In the genomic region with DNA sequence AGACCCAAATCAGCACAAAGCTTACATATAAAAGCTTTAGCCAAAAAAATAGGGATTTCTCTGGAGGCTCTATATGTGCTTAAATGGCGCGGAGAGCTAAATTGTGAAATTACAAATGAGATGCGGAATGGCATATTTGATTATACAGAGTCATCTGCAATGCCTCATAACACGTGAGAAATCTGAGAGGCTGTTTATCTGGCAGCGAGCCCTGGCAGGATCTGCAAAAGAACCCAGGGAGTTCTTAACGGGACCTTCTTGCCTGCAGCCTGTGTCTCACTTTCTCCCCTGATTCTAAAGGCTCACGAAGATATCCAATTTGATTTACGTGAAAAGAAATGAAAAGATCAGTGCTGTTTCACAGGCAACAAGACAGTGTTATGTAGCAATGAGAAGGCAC, we compare ENCODE assay signal across 14 mouse cellular contexts. TPM values are rescaled to one million over a fixed set of nuclear protein-coding genes. Genes with fewer than 3 reads are reported as not detected.
DNase-seq lines count a peak whose midpoint lies in the region; ATAC-seq and TF ChIP-seq lines count a peak whose summit lies in the region.
"Had no signal": no experiment of that assay in that cellular context is flagged by ENCODE, and none has a peak within 500 bp of the region (broad histone marks: within the 10 kb centered on the region; RNA-seq: fewer than 3 reads in every experiment).

No protein-coding gene starts in this region.

- WGBS in forebrain, embryonic 13.5 days, result 66% methylated on average over 8 of the region's 8 CpGs
- 75% methylated on average over 8 of the region's 8 CpGs for WGBS in forebrain, embryonic 12.5 days
- 49% methylated on average over 8 of the region's 8 CpGs for WGBS in kidney, embryonic 15.5 days
- 37% methylated on average over 8 of the region's 8 CpGs for WGBS in forebrain, embryonic 16.5 days
- WGBS in intestine, postnatal 0 days, result 59% methylated on average over 8 of the region's 8 CpGs

- no peaks in the 10 kb centered on the region for H3K9me3 ChIP-seq in forebrain, embryonic 13.5 days (replicated peaks)
- H3K9me3 ChIP-seq in forebrain, embryonic 12.5 days, result no peaks in the 10 kb centered on the region
- no peaks in the 10 kb centered on the region for H3K9me3 ChIP-seq in kidney, embryonic 15.5 days (replicated peaks)
- H3K9me3 ChIP-seq in forebrain, embryonic 16.5 days (ENCODE audit: control insufficient read depth, low read length), result no peaks in the 10 kb centered on the region
- no peaks in the 10 kb centered on the region for H3K9me3 ChIP-seq in intestine, postnatal 0 days (ENCODE audit: control insufficient read depth)
- H3K9me3 ChIP-seq: embryonic facial prominence, embryonic 13.5 days; heart, embryonic 15.5 days; liver, embryonic 15.5 days; neural tube, embryonic 13.5 days had no signal

- no peak overlapping the region for H3K4me2 ChIP-seq in forebrain, embryonic 13.5 days
- no peak overlapping the region for H3K4me2 ChIP-seq in forebrain, embryonic 12.5 days
- no peak overlapping the region for H3K4me2 ChIP-seq in kidney, embryonic 15.5 days
- no peak overlapping the region for H3K4me2 ChIP-seq in forebrain, embryonic 16.5 days (ENCODE audit: low read length)
- no peak overlapping the region for H3K4me2 ChIP-seq in intestine, postnatal 0 days (replicated peaks; ENCODE audit: low read depth)
- H3K4me2 ChIP-seq: embryonic facial prominence, embryonic 13.5 days; heart, embryonic 15.5 days; liver, embryonic 15.5 days; neural tube, embryonic 13.5 days had no signal

- peak; percentile 45; the same call in 1 of the 2 replicates for ATAC-seq in forebrain, embryonic 13.5 days
- ATAC-seq in forebrain, embryonic 12.5 days (ENCODE audit: low FRiP score), result no peak
- no peak for ATAC-seq in kidney, embryonic 15.5 days (replicated peaks; ENCODE audit: low FRiP score)
- peak; percentile 28 for ATAC-seq in forebrain, embryonic 16.5 days
- no peak for ATAC-seq in intestine, postnatal 0 days
- ATAC-seq: intestine, embryonic 16.5 days had no signal

- DNase-seq in kidney, postnatal 4 days, result peak; percentile 14 to 26
- peak; percentile 68 for DNase-seq in NIH3T3 (ENCODE audit: low read depth)
- DNase-seq: heart, adult 18-20 months; right cerebral cortex, postnatal 25 days had no signal

- H3K27me3 ChIP-seq in forebrain, embryonic 13.5 days, result no peaks in the 10 kb centered on the region
- no peaks in the 10 kb centered on the region for H3K27me3 ChIP-seq in forebrain, embryonic 12.5 days
- no peaks in the 10 kb centered on the region for H3K27me3 ChIP-seq in kidney, embryonic 15.5 days
- H3K27me3 ChIP-seq in forebrain, embryonic 16.5 days (replicated peaks; ENCODE audit: control insufficient read depth, insufficient read depth, low read length), result no peaks in the 10 kb centered on the region
- H3K27me3 ChIP-seq in intestine, postnatal 0 days (replicated peaks; ENCODE audit: control insufficient read depth, insufficient read depth, low read length), result no peaks in the 10 kb centered on the region
- H3K27me3 ChIP-seq: embryonic facial prominence, embryonic 13.5 days; heart, embryonic 15.5 days; liver, embryonic 15.5 days; neural tube, embryonic 13.5 days had no signal

- no peak for TF ChIP-seq CTCF in intestine, postnatal 0 days (IDR thresholded peaks at IDR 0.05; ENCODE audit: low read depth)

- H3K9ac ChIP-seq in forebrain, embryonic 13.5 days, result no peak overlapping the region
- no peak overlapping the region for H3K9ac ChIP-seq in forebrain, embryonic 12.5 days
- H3K9ac ChIP-seq in kidney, embryonic 15.5 days, result no peak overlapping the region
- no peak overlapping the region for H3K9ac ChIP-seq in forebrain, embryonic 16.5 days (replicated peaks; ENCODE audit: low read depth, low read length)
- no peak overlapping the region for H3K9ac ChIP-seq in intestine, postnatal 0 days (ENCODE audit: low read depth, low read length)
- H3K9ac ChIP-seq: embryonic facial prominence, embryonic 13.5 days; heart, embryonic 15.5 days; liver, embryonic 15.5 days; neural tube, embryonic 13.5 days had no signal

- no peaks in the 10 kb centered on the region for H3K36me3 ChIP-seq in forebrain, embryonic 13.5 days (ENCODE audit: poor library complexity, severe bottlenecking)
- no peaks in the 10 kb centered on the region for H3K36me3 ChIP-seq in forebrain, embryonic 12.5 days (replicated peaks)
- H3K36me3 ChIP-seq in kidney, embryonic 15.5 days, result no peaks in the 10 kb centered on the region
- no peaks in the 10 kb centered on the region for H3K36me3 ChIP-seq in forebrain, embryonic 16.5 days (ENCODE audit: control insufficient read depth, insufficient read depth)
- no peaks in the 10 kb centered on the region for H3K36me3 ChIP-seq in intestine, postnatal 0 days (ENCODE audit: control insufficient read depth, insufficient read depth)
- H3K36me3 ChIP-seq: embryonic facial prominence, embryonic 13.5 days; heart, embryonic 15.5 days; liver, embryonic 15.5 days; neural tube, embryonic 13.5 days had no signal

- H3K27ac ChIP-seq in forebrain, embryonic 13.5 days, result 0 out of 2 replicates have a peak overlapping the region, but pooled peaks have one; percentile 11
- no peak overlapping the region for H3K27ac ChIP-seq in forebrain, embryonic 12.5 days
- no peak overlapping the region for H3K27ac ChIP-seq in kidney, embryonic 15.5 days
- H3K27ac ChIP-seq in forebrain, embryonic 16.5 days (ENCODE audit: low read length), result peak overlapping the region; percentile 59
- no peak overlapping the region for H3K27ac ChIP-seq in intestine, postnatal 0 days (ENCODE audit: low read depth, low read length)
- H3K27ac ChIP-seq: embryonic facial prominence, embryonic 13.5 days; heart, embryonic 15.5 days; liver, embryonic 15.5 days; neural tube, embryonic 13.5 days had no signal

- H3K4me1 ChIP-seq in forebrain, embryonic 13.5 days, result 0 out of 2 replicates have a peak, but pooled peaks cover 1% of the 10 kb centered on the region
- peaks cover under 1% of the 10 kb centered on the region; the same call in 1 of the 2 replicates for H3K4me1 ChIP-seq in forebrain, embryonic 12.5 days
- H3K4me1 ChIP-seq in kidney, embryonic 15.5 days, result peaks cover 6% of the 10 kb centered on the region; the same call in 1 of the 2 replicates
- H3K4me1 ChIP-seq in forebrain, embryonic 16.5 days (replicated peaks; ENCODE audit: control insufficient read depth, insufficient read depth, low read length), result peaks cover 21% of the 10 kb centered on the region
- no peaks in the 10 kb centered on the region for H3K4me1 ChIP-seq in intestine, postnatal 0 days (replicated peaks; ENCODE audit: control insufficient read depth, insufficient read depth, low read length)
- H3K4me1 ChIP-seq: liver, embryonic 15.5 days had no signal

- H3K4me3 ChIP-seq in forebrain, embryonic 13.5 days, result no peak overlapping the region
- H3K4me3 ChIP-seq in forebrain, embryonic 12.5 days (replicated peaks), result no peak overlapping the region
- no peak overlapping the region for H3K4me3 ChIP-seq in kidney, embryonic 15.5 days (replicated peaks)
- no peak overlapping the region for H3K4me3 ChIP-seq in forebrain, embryonic 16.5 days (replicated peaks; ENCODE audit: low read length)
- H3K4me3 ChIP-seq in intestine, postnatal 0 days (ENCODE audit: low read depth, low read length), result no peak overlapping the region
- H3K4me3 ChIP-seq: embryonic facial prominence, embryonic 13.5 days; heart, embryonic 15.5 days; liver, embryonic 15.5 days; neural tube, embryonic 13.5 days had no signal

RNA-seq across cellular contexts. Expression of gene Kirrel3, which starts 58.0 kb away (rescaled TPM):
- polyA plus RNA-seq in forebrain, embryonic 13.5 days (2015; fragmentation: Nextera tagmentation; extraction: Ambion mirVana), result 17.1 and 23.2 TPM in 2 replicates
- polyA plus RNA-seq in forebrain, embryonic 12.5 days (2016; fragmentation: Nextera tagmentation; extraction: Ambion mirVana), result 10.3 and 11.4 TPM in 2 replicates
- polyA plus RNA-seq in kidney, embryonic 15.5 days (2015; fragmentation: Nextera tagmentation; extraction: Ambion mirVana), result 3.1 and 3.4 TPM in 2 replicates
- 48.8 and 62.7 TPM in 2 replicates for polyA plus RNA-seq in forebrain, embryonic 16.5 days (2015; fragmentation: Nextera tagmentation; extraction: Ambion mirVana)
- polyA plus RNA-seq in intestine, postnatal 0 days (2015; fragmentation: Nextera tagmentation; extraction: Ambion mirVana), result 0.60 and 0.69 TPM in 2 replicates

Comparison
In these comparisons a context has a peak if more than half of its experiments do, and no peak if none do; other contexts are left out.
1. ATAC-seq: peak in forebrain, embryonic 13.5 days (single experiment) and forebrain, embryonic 16.5 days (single experiment); none in forebrain, embryonic 12.5 days (single experiment), kidney, embryonic 15.5 days (single experiment) and intestine, postnatal 0 days (single experiment).
2. H3K27ac ChIP-seq: peak in forebrain, embryonic 13.5 days (single experiment) and forebrain, embryonic 16.5 days (single experiment); none in forebrain, embryonic 12.5 days (single experiment), kidney, embryonic 15.5 days (single experiment) and intestine, postnatal 0 days (single experiment).